Mouse (Mus musculus) intestine, postnatal 0 days (tissue): ENCODE data around the gene Tmem221. TPM values are rescaled to one million over a fixed set of nuclear protein-coding genes. Genes with fewer than 3 reads are reported as not detected.

Experiments used
- ATAC-seq: fragments of 200-750 bp; cut with Nextera tagmentation; 2 replicates; pipeline ENCODE4 v1.8.0; 2017; ENCODE audit warnings: mild to moderate bottlenecking, moderate TSS enrichment, moderate library complexity
- H3K27ac ChIP-seq: fragments of 300-500 bp; sonication (generic); 2 replicates; pipeline ENCODE4 v1.5.1; 2014; ENCODE audit warnings: mild to moderate bottlenecking, low read depth, low read length, moderate library complexity
- H3K27me3 ChIP-seq: fragments of 300-500 bp; sonication (generic); replicated peaks from 2 replicates; pipeline ENCODE4 v1.6.1; 2014; ENCODE audit warnings: low read length, mixed read lengths; ENCODE audit not compliant: control insufficient read depth, insufficient read depth
- H3K36me3 ChIP-seq: fragments of 300-500 bp; sonication (generic); 2 replicates; pipeline ENCODE4 v1.6.1; 2014; ENCODE audit warnings: mild to moderate bottlenecking, moderate library complexity; ENCODE audit not compliant: control insufficient read depth, insufficient read depth
- H3K4me1 ChIP-seq: fragments of 300-500 bp; sonication (generic); replicated peaks from 2 replicates; pipeline ENCODE4 v1.6.1; 2014; ENCODE audit warnings: antibody characterized with exemption, low read length, mixed read lengths; ENCODE audit not compliant: control insufficient read depth, insufficient read depth
- H3K4me2 ChIP-seq: fragments of 300-500 bp; sonication (generic); replicated peaks from 2 replicates; pipeline ENCODE4 v1.6.1; 2014; ENCODE audit warnings: low read depth, mild to moderate bottlenecking, moderate library complexity
- H3K4me3 ChIP-seq: fragments of 300-500 bp; sonication (generic); 2 replicates; pipeline ENCODE4 v1.5.1; 2014; ENCODE audit warnings: low read depth, low read length
- H3K9ac ChIP-seq: fragments of 300-500 bp; sonication (generic); 2 replicates; pipeline ENCODE4 v1.6.1; 2014; ENCODE audit warnings: mild to moderate bottlenecking, low read depth, low read length
- H3K9me3 ChIP-seq: fragments of 300-500 bp; sonication (generic); 2 replicates; pipeline ENCODE4 v1.6.1; 2016; ENCODE audit warnings: mixed run types; ENCODE audit not compliant: control insufficient read depth
- CTCF ChIP-seq: sonication (generic); IDR thresholded peaks from 2 replicates; pipeline ENCODE4 v1.5.1; 2016; ENCODE audit warnings: low read depth, mild to moderate bottlenecking, control low read depth, antibody characterized with exemption, moderate library complexity
- WGBS: fragments of 180-500 bp; shearing (Covaris S2); extraction: QIAGEN DNeasy Blood & Tissue Kit; methylation state at CpG from one replicate; pipeline ENCODE4 v1.1.7; 2014; 5-methylcytosine and 5-hydroxymethylcytosine counted together
- polyA plus RNA-seq: library from polyadenylated mRNA; unstranded; fragments of >200 nt; fragmentation: Nextera tagmentation; extraction: Ambion mirVana; gene quantifications from 2 replicates; pipeline ENCODE4 v1.2.1, GENCODE M21; 2015

Gene Tmem221
- polyA plus RNA-seq, 1 experiment from 2014 or later = 0.66 TPM

DNA sequence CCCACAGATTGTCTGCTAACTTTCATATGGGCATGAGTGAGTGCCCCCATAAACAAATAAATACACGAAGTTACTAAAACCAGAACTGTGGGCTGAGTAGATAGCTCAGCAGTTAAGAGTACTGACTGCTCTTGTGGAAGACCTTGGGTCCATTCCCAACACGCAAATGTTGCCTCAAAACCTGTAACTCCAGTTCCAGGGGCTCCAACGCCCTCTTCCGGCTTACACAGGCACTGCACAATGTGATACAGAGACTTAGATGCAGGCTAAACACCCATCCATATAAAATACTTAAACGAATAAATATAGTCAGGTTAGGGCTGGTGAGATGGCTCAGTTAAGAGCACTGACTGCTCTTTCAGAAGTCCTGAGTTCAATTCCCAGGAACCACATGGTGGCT is 43.6 kb downstream of the Tmem221 start:
- Histone ChIP-seq H3K36me3 (no peaks in the 10 kb centered on the region), H3K4me3 (no peak overlapping the region), H3K27me3 (no peaks in the 10 kb centered on the region), H3K9ac (no peak overlapping the region), H3K27ac (no peak overlapping the region), H3K4me1 (no peaks in the 10 kb centered on the region), H3K4me2 (no peak overlapping the region), H3K9me3 (no peaks in the 10 kb centered on the region)
- TF ChIP-seq CTCF = no peak
- no peak for ATAC-seq
- WGBS = 68% methylated on average over 5 of the region's 5 CpGs

GRCm38 (mm10) chr8:71513018-71513754 is 45.5 kb downstream of the Tmem221 start:
- H3K36me3 ChIP-seq = no peaks in the 10 kb centered on the region
- no peaks in the 10 kb centered on the region for H3K9me3 ChIP-seq
- H3K4me3 ChIP-seq = no peak overlapping the region
- WGBS = 67% methylated on average over 15 of the region's 15 CpGs
- no peak for ATAC-seq
- no peak overlapping the region for H3K4me2 ChIP-seq
- no peak overlapping the region for H3K27ac ChIP-seq
- peaks cover 8% of the 10 kb centered on the region; the same call in 1 of the 2 replicates for H3K27me3 ChIP-seq
- TF ChIP-seq CTCF = 0 out of 2 replicates have a peak, but pooled peaks have one; percentile 15
- no peak overlapping the region for H3K9ac ChIP-seq
- H3K4me1 ChIP-seq = no peaks in the 10 kb centered on the region

DNA sequence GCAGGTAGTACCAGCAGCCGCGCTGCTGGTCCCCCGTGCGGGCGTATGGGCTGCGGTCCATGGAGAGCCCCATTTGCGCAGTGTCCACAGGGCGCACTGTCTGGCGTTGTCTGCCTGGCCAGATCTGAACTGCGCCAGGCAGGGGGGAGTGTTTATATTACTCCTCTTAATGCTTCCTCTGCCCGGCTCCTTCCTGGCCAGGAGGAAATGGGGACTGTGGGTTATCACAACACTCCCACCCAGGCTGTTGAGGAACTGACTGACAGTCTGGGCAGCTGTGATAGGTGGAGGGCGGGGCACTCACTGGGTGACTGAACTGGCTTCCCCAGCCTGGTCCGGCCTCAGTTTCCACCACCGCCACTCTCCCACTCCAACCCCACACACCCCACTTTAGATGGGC is 47.0 kb downstream of the Tmem221 start, which contains the start of gene Plvap:
TSS of gene Plvap (minus strand) at position 109 of the 400 bp plus-strand sequence.
- no peak within 1 kb of the TSS for H3K27ac ChIP-seq
- H3K36me3 ChIP-seq = no peaks in the 10 kb centered on the region
- 33% methylated on average over 14 of the region's 14 CpGs for WGBS
- no peaks in the 10 kb centered on the region for H3K9me3 ChIP-seq
- H3K9ac ChIP-seq = no peak within 1 kb of the TSS
- H3K4me1 ChIP-seq = no peaks in the 10 kb centered on the region
- ATAC-seq = no peak
- peak within 1 kb of the TSS; percentile 11; the same call in 1 of the 2 replicates for H3K4me3 ChIP-seq
- no peak for TF ChIP-seq CTCF
- no peak within 1 kb of the TSS for H3K4me2 ChIP-seq
- peaks cover 23% of the 10 kb centered on the region for H3K27me3 ChIP-seq

- H3K4me2 ChIP-seq = peak overlapping the region; percentile 21; the same call in 1 of the 2 replicates
- no peak overlapping the region for H3K4me3 ChIP-seq
- peaks cover 33% of the 10 kb centered on the region for H3K27me3 ChIP-seq
- no peak for TF ChIP-seq CTCF
- no peaks in the 10 kb centered on the region for H3K36me3 ChIP-seq
- H3K9me3 ChIP-seq = no peaks in the 10 kb centered on the region
- H3K4me1 ChIP-seq = no peaks in the 10 kb centered on the region
- no peak for ATAC-seq
- H3K27ac ChIP-seq = no peak overlapping the region
- H3K9ac ChIP-seq = no peak overlapping the region
- 62% methylated on average over 2 of the region's 2 CpGs for WGBS
Observed at GRCm38 (mm10) chr8:71509316-71509715, 49.4 kb downstream of the Tmem221 start.

- ATAC-seq = peak; percentile 68
- peak overlapping the region; percentile 72 for H3K4me2 ChIP-seq
- H3K4me1 ChIP-seq = no peaks in the 10 kb centered on the region
- 0 out of 2 replicates have a peak overlapping the region, but pooled peaks have one; percentile 22 for H3K9ac ChIP-seq
- no peak overlapping the region for H3K27ac ChIP-seq
- TF ChIP-seq CTCF = no peak
- WGBS = under 1% methylated on average over 61 of the region's 61 CpGs
- H3K27me3 ChIP-seq = peaks cover 33% of the 10 kb centered on the region
- no peaks in the 10 kb centered on the region for H3K36me3 ChIP-seq
- no peaks in the 10 kb centered on the region for H3K9me3 ChIP-seq
- H3K4me3 ChIP-seq = peak overlapping the region; percentile 40
Observed at GRCm38 (mm10) chr8:71507589-71508104, 51.0 kb downstream of the Tmem221 start.

GRCm38 (mm10) chr8:71505979-71506378 is 52.7 kb downstream of the Tmem221 start:
- Histone ChIP-seq H3K9ac (no peak overlapping the region), H3K27me3 (peaks cover 33% of the 10 kb centered on the region), H3K4me2 (no peak overlapping the region), H3K4me3 (no peak overlapping the region), H3K9me3 (no peaks in the 10 kb centered on the region), H3K27ac (no peak overlapping the region), H3K4me1 (no peaks in the 10 kb centered on the region), H3K36me3 (no peaks in the 10 kb centered on the region)
- TF ChIP-seq CTCF = no peak
- no peak for ATAC-seq
- WGBS = 71% methylated on average over 4 of the region's 4 CpGs
